Mouse (Mus musculus): ENCODE data around the gene Pcif1.
A peak's percentile ranks its signal among the peaks of the same experiment; 100 is the strongest.

Pcif1 gene

DNA sequence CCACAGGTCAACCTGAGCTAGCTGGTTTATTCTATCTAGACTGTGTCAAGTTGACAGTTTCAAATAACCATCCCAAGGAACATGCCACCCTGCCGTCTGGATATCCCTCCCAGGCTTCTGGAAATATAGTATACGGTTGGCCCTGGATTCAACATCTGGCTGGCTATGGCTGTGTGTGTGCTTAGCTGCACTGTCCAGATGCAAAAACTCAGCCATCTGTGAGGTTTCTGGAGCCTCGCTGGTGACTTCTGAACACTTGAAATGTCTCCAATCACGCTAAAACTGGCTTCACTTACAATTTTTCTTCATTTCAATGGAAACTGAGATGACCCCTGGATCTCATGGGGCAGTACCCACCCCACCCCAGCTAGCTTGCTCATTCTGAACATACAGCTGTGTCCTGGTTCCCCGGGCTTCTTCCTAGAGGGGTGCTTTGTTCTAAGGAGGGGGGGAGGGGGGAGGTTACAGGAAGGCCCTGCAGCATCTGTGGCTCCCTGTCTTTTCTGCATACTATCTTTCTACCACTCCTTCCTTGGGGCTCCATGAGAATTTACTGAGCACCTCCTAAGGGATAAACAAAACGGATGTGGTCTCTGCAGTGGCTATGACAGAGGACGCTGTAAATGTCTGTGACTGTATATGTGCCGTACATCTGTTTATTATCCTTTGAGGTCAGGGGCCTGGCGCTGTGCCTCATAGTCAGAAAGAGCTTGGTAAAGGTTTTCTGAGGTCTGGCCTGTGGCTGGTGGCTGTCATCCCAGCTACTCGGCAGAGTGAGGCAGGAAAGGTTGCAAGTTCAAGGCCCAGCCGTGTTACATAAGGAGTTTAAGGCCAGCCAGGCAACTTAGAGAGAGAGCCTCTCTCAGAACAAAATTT lies 51.8 kb downstream of the Pcif1 start:
- DNase-seq = no peak

DNA sequence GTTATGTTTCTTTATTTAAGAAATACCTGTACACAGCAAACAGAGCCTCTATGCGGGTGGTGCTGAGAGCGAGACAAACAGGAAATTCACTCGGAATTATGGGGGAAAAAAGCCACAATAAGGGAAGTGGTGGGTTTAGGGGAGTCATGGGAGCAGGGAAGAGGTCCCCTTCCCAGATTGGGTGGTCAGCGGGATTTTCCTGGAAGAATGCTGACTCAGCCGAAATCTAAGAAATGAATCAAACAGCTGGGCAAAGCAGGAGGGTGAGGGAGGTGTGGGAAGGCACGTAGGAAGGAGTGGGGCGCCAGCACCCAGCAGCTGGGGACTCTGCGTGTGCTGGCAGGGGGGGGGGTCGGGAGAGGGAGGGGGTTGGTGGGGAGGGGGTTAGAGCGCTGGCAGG lies 54.4 kb downstream of the Pcif1 start:
- DNase-seq = no peak

GRCm38 (mm10) chr2:164935991-164936390 lies 56.9 kb downstream of the Pcif1 start:
- no peak for DNase-seq

DNA sequence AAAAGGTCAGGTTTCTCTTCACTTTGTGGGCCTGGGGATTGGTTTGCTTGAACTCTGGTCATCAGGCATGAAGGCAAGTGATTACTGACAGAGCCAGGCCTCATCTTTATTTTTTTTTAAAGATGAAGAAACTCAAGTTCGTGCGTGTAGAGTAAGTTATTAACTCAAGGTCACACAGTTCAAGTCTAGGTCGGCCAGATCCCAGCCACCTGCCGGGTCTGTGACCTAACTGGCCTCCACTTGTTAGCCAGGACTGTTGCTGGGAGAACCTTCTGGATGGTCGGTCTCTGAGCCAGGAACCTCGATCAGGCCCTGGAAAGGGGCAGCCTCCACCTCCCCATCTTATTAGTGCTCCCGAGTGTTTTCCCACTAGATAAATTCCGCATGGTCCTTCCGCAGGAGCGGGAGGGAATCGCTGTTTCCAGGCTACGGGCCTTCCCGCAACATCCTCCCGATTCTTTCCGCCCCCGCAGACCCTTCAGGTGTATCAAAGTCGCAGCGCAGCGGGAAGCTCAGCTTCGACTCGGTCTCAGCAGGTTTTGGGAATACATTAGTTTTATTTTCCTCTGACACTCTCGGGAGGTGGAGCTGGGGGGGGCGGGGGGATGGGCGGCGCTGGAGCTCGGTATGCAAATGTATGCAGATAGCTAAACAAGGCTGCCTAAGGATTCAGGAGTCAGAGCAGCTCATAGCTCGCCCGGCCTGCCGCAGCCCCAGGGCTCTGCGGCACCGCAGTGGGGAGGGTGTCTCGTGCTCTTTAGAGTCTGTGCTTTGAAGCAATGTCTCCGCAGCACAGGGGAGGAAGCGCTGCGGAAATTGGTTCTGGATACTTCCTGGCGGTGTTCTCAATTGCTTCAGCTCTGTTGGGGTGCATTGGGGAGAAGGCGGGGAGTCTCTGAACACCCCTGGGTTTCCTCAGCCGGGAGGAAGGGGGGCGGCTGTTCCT lies 59.3 kb downstream of the Pcif1 start:
- DNase-seq = peak; percentile 58

GRCm38 (mm10) chr2:164939106-164939505 lies 60.0 kb downstream of the Pcif1 start:
- DNase-seq = no peak

GRCm38 (mm10) chr2:164940140-164940830 lies 61.2 kb downstream of the Pcif1 start, which contains the start of gene Mmp9:
Gene Mmp9 (plus strand): TSS chr2:164940780.
- no peak for DNase-seq

GRCm38 (mm10) chr2:164942692-164943290 lies 63.7 kb downstream of the Pcif1 start:
- no peak for DNase-seq

Measured in kidney, adult 18-20 months (tissue).